Mouse (Mus musculus): ENCODE data around the gene Trim44. TPM values are rescaled to one million over a fixed set of nuclear protein-coding genes. Genes with fewer than 3 reads are reported as not detected.

Gene Trim44
- total RNA-seq, 2 experiments from 2014 or later, result 24.7 to 28.2 TPM

GRCm38 (mm10) chr2:102252651-102253050, 155.0 kb downstream of the Trim44 start:
- intact Hi-C loops (cut with DNase I), result no loop called here
- DNase-seq (ENCODE audit: low spot score), result no peak

Other genes starting within 250 kb of the Trim44 start
- gene Ldlrad3, start 221.4 kb downstream of the Trim44 start, total RNA-seq (2021), result 1 to 10 TPM; 3.8 to 4.5 TPM
- gene Fjx1, start 44.7 kb upstream of the Trim44 start, total RNA-seq (2021), result under 1 TPM; 0.60 to 0.78 TPM
- 1 to 10 TPM; 1.9 to 3.3 TPM for gene Pamr1, start 142.2 kb upstream of the Trim44 start, total RNA-seq (2021)